Mouse (Mus musculus) liver, embryonic 14.5 days (tissue): Measurements from ENCODE around the gene Kcnma1. TPM values are rescaled to one million over a fixed set of nuclear protein-coding genes. Genes with fewer than 3 reads are reported as not detected.

Source experiments
- ATAC-seq: fragments of 200-750 bp; cut with Nextera tagmentation; 2 replicates; pipeline ENCODE4 v1.8.0; 2017; ENCODE audit warnings: moderate number of reproducible peaks, mild to moderate bottlenecking, moderate library complexity; ENCODE audit not compliant: insufficient read depth
- DNase-seq, 3 experiments: peaks; one replicate each; pipeline ENCODE4 v3.0.0-alpha.2; 2012 to 2013; ENCODE audit warnings: low read depth in 3 of 3, low spot score in 3 of 3
- H3K27ac ChIP-seq: fragments of 300-500 bp; sonication (generic); 2 replicates; pipeline ENCODE4 v1.5.1; 2014; ENCODE audit warnings: moderate library complexity, mild to moderate bottlenecking, control low read depth, inconsistent platforms
- H3K27me3 ChIP-seq: fragments of 300-500 bp; sonication (generic); 2 replicates; pipeline ENCODE4 v1.6.1; 2014; ENCODE audit warnings: mild to moderate bottlenecking, low read length, moderate library complexity; ENCODE audit not compliant: control insufficient read depth, insufficient read depth
- H3K36me3 ChIP-seq: fragments of 300-500 bp; sonication (generic); replicated peaks from 2 replicates; pipeline ENCODE4 v1.6.1; 2014; ENCODE audit warnings: low read depth; ENCODE audit not compliant: control insufficient read depth, insufficient read depth
- H3K4me1 ChIP-seq, 2 experiments: fragments of 200-500 bp in 1 of 2; fragments of 300-500 bp in 1 of 2; sonication (generic) in 1 of 2; replicated peaks; 2 replicates each; pipeline ENCODE4 v1.6.1; 2012 to 2014; ENCODE audit warnings: antibody characterized with exemption in 1 of 2, inconsistent platforms in 1 of 2, low read length in 1 of 2; ENCODE audit not compliant: control insufficient read depth in 2 of 2, insufficient read depth in 2 of 2
- H3K4me2 ChIP-seq: fragments of 300-500 bp; sonication (generic); 2 replicates; pipeline ENCODE4 v1.6.1; 2014; ENCODE audit warnings: low read depth, mild to moderate bottlenecking, control low read depth, moderate library complexity
- H3K4me3 ChIP-seq, 2 experiments: fragments of 200-500 bp in 1 of 2; fragments of 300-500 bp in 1 of 2; sonication (generic) in 1 of 2; 2 replicates each; pipeline ENCODE4 v1.5.1; 2012 to 2014; ENCODE audit warnings: low read depth in 2 of 2, low read length in 2 of 2, mild to moderate bottlenecking in 2 of 2, control low read depth in 1 of 2, inconsistent platforms in 1 of 2, moderate library complexity in 1 of 2; ENCODE audit not compliant: insufficient read depth in 1 of 2
- H3K9ac ChIP-seq: fragments of 300-500 bp; sonication (generic); replicated peaks from 2 replicates; pipeline ENCODE4 v1.6.1; 2014; ENCODE audit warnings: mild to moderate bottlenecking, control low read depth, moderate library complexity
- H3K9me3 ChIP-seq: fragments of 300-500 bp; sonication (generic); 2 replicates; pipeline ENCODE4 v1.6.1; 2016; ENCODE audit warnings: low read length, mixed read lengths; ENCODE audit not compliant: control insufficient read depth
- CTCF ChIP-seq: IDR thresholded peaks from 2 replicates; pipeline ENCODE4 v1.5.1; 2016; ENCODE audit warnings: antibody characterized with exemption, low read depth, control low read depth
- EP300 ChIP-seq: IDR thresholded peaks from 2 replicates; pipeline ENCODE4 v1.6.1; 2016; ENCODE audit warnings: antibody characterized with exemption, low read depth
- WGBS: fragments of 180-500 bp; shearing (Covaris S2); extraction: QIAGEN DNeasy Blood & Tissue Kit; methylation state at CpG from one replicate; pipeline ENCODE4 v1.1.7; 2014; ENCODE audit not compliant: insufficient replicate concordance; 5-methylcytosine and 5-hydroxymethylcytosine counted together
- polyA plus RNA-seq, 2 experiments: library from polyadenylated mRNA; depleted of rRNA in 1 of 2; stranded (reverse) in 1 of 2; unstranded in 1 of 2; fragments of >200 nt; fragmentation: Nextera tagmentation in 1 of 2; extraction: Ambion mirVana in 1 of 2; gene quantifications; 2 replicates each; pipeline versions ENCODE4 v1.2.1 to v1.2.3; 2012 to 2014

Kcnma1 gene
- polyA plus RNA-seq, 2 experiments, result 0.03 TPM; not detected in 1

DNA sequence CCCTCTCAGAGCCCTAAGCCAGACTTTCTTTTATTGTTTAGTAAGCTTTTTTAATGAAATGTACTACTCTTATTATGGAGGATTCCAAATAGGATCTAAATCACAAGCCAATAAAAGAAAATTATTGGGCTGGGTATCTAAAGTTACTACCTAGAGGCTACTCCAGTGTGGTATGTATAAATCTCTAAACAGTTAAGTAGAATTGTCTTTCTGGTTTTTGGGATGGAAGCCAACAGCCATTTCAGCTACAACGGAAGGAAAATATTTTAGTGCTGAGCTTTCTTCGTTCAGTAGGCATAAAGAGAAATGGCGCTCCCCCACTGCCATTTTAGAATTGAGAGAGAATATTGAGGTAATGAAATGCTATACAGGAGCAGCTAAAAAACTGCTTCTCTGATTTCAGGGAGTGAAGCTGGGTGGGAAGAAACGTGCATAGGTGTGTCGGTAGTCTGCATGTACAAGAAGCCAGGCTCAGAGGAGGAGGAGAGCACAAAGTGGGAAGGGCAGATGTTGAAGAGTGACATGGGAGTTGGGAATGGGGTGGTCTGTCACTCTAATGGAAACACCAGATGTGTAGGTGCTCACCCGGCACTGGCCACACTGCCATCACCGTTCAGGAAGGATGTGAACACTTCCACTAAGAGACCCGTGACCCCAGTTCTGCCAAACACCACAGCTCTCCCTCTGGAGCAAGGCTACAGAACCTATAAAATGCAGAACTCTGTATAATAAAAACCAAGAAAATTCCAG is 656.6 kb downstream of the Kcnma1 start:
- H3K27me3 ChIP-seq, result no peaks in the 10 kb centered on the region
- H3K27ac ChIP-seq, result no peak overlapping the region
- ATAC-seq, result no peak
- no peak for DNase-seq
- no peaks in the 10 kb centered on the region for H3K9me3 ChIP-seq
- H3K4me2 ChIP-seq, result no peak overlapping the region
- TF ChIP-seq CTCF (no peak), EP300 (no peak)
- no peaks in the 10 kb centered on the region for H3K4me1 ChIP-seq
- 69% methylated on average over 8 of the region's 8 CpGs for WGBS
- H3K36me3 ChIP-seq, result no peaks in the 10 kb centered on the region
- no peak overlapping the region for H3K4me3 ChIP-seq
- no peak overlapping the region for H3K9ac ChIP-seq

DNA sequence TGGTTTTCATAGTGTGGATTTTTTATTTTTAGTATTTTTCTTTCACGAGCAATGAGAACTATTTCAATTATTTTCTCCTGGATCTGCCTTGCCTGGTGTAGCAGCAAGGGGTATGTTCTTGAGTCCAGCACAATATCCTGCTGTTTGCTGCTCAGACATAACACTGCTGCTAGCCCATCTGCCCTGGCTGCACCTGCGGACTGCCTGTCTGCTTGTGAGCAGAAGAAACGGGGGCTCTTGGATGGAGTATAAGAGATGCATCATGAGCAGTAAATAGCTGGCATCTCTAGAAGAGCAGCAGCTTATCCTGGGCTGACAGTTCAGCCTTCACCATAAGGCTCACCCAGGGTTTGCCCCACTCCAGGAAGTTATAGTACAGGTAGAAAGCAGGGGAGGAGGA is 687.5 kb downstream of the Kcnma1 start:
- no peak for TF ChIP-seq CTCF
- no peak for TF ChIP-seq EP300
- Histone ChIP-seq H3K27me3 (no peaks in the 10 kb centered on the region), H3K9me3 (no peaks in the 10 kb centered on the region), H3K9ac (no peak overlapping the region), H3K4me1 (no peaks in the 10 kb centered on the region), H3K27ac (no peak overlapping the region), H3K4me3 (no peak overlapping the region), H3K4me2 (no peak overlapping the region), H3K36me3 (no peaks in the 10 kb centered on the region)
- ATAC-seq, result no peak
- WGBS, result 59% methylated on average over 3 of the region's 3 CpGs
- no peak for DNase-seq

DNA sequence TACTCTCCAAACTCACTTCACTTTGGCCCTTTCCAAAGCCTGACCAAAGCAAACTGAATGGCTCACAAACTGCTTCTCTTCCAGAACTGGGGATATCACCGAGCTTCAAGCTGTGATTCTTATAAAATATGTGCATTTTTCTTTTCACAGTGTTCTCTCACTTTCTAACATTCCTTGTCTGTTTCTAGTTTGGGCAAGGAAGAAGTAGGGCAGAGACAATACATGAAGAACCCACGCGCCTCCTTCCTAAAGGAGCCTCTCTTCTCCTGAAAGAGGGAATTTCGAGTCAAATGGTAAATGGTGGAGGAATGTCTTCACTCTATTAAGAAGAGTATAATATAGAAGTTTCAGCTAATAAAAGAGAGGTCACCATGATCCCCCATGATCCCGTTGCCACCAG is 709.0 kb downstream of the Kcnma1 start:
- H3K4me3 ChIP-seq, result no peak overlapping the region
- H3K9ac ChIP-seq, result no peak overlapping the region
- no peaks in the 10 kb centered on the region for H3K4me1 ChIP-seq
- 54% methylated on average over 5 of the region's 5 CpGs for WGBS
- H3K9me3 ChIP-seq, result no peaks in the 10 kb centered on the region
- no peak overlapping the region for H3K4me2 ChIP-seq
- DNase-seq, result no peak
- ATAC-seq, result no peak
- H3K27ac ChIP-seq, result no peak overlapping the region
- H3K27me3 ChIP-seq, result no peaks in the 10 kb centered on the region
- TF ChIP-seq EP300, result no peak
- no peak for TF ChIP-seq CTCF
- no peaks in the 10 kb centered on the region for H3K36me3 ChIP-seq

DNA sequence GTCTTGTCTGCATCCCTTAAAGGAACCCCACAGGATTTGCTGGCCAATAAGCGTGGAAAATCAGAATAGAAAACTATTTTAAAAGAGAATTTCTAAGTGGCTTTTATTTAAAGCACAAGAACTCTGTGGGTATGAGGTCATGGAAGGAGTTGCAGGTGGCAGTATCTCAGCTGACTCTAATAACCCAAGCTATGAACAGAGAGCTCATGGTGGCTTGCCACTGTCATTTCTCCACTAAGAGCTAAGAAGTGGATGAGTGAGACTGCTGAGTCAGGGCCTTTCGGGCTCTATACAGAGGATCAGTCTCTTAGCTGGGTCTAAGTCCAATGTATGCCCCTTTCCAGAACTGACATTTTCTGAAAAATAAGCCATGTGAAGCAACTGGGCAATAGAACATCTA is 713.8 kb downstream of the Kcnma1 start:
- H3K27me3 ChIP-seq, result no peaks in the 10 kb centered on the region
- H3K9me3 ChIP-seq, result no peaks in the 10 kb centered on the region
- ATAC-seq, result no peak
- H3K27ac ChIP-seq, result no peak overlapping the region
- DNase-seq, result no peak
- H3K4me2 ChIP-seq, result no peak overlapping the region
- no peak overlapping the region for H3K4me3 ChIP-seq
- H3K36me3 ChIP-seq, result no peaks in the 10 kb centered on the region
- TF ChIP-seq CTCF, result no peak
- H3K4me1 ChIP-seq, result no peaks in the 10 kb centered on the region
- H3K9ac ChIP-seq, result no peak overlapping the region
- 54% methylated on average over 2 of the region's 2 CpGs for WGBS

DNA sequence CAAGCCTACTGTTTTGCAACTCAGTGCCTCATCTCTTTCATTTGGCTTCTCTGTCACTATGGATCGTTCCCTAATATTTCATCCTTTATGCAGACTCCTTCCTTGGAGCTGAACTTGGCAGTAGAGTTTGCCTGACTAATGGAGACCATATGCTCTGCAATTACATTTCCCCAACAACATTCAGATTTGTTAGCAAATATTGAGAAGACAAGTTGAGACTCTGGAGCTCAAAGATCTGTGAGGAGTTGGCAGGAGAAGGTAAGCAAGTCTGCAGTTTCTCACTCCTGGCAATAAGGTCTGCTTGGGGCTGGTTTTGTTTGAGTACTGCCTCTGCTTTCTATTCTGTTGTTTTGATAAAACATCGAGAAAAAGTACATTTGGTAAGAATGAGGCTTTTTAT is 723.7 kb downstream of the Kcnma1 start:
- Histone ChIP-seq H3K4me3 (no peak overlapping the region), H3K4me1 (no peaks in the 10 kb centered on the region), H3K4me2 (no peak overlapping the region), H3K9ac (no peak overlapping the region), H3K36me3 (no peaks in the 10 kb centered on the region), H3K27ac (no peak overlapping the region), H3K27me3 (no peaks in the 10 kb centered on the region), H3K9me3 (no peaks in the 10 kb centered on the region)
- DNase-seq (no peak), ATAC-seq (no peak)
- no peak for TF ChIP-seq CTCF
- TF ChIP-seq EP300, result no peak
- whole genome bisulfite sequencing, result 49% methylated on average over 2 of the region's 2 CpGs
